Mouse (Mus musculus): ENCODE measurements around the gene Pkd1l1. TPM values are rescaled to one million over a fixed set of nuclear protein-coding genes. Genes with fewer than 3 reads are reported as not detected.

Gene Pkd1l1
- 0.14 and 0.20 TPM in 2 replicates for polyA plus RNA-seq (2014; fragmentation: Nextera tagmentation; extraction: Ambion mirVana)

GRCm38 (mm10) chr11:8973166-8973565 lies at the start of gene Pkd1l1:
Gene Pkd1l1, minus strand, starts transcription at chr11:8973266.
- ATAC-seq (ENCODE audit: low read depth): no peak
- 68% methylated on average over 3 of the region's 3 CpGs for WGBS

GRCm38 (mm10) chr11:9020207-9020606 lies 47.1 kb upstream of the Pkd1l1 start:
- Histone ChIP-seq H3K4me2 (ENCODE audit: low read depth, low read length) (no peak overlapping the region), H3K36me3 (ENCODE audit: control insufficient read depth, insufficient read depth, low read length) (no peaks in the 10 kb centered on the region), H3K4me1 (ENCODE audit: control insufficient read depth, insufficient read depth, low read length) (no peaks in the 10 kb centered on the region), H3K27me3 (ENCODE audit: control insufficient read depth, insufficient read depth, low read length) (no peaks in the 10 kb centered on the region), H3K9me3 (ENCODE audit: control insufficient read depth, low read length) (no peaks in the 10 kb centered on the region), H3K9ac (replicated peaks; ENCODE audit: low read depth, low read length) (no peak overlapping the region), H3K4me3 (ENCODE audit: low read depth, low read length) (no peak overlapping the region), H3K27ac (ENCODE audit: low read depth, low read length) (no peak overlapping the region)
- 93% methylated on average over 5 of the region's 5 CpGs for WGBS
- ATAC-seq (ENCODE audit: low read depth): no peak

More at GRCm38 (mm10) chr11:8973166-8973565, at the start of gene Pkd1l1:
- Histone ChIP-seq H3K9me3 (ENCODE audit: control insufficient read depth, low read length) (no peaks in the 10 kb centered on the region), H3K9ac (replicated peaks; ENCODE audit: low read depth, low read length) (no peak within 1 kb of the TSS), H3K27ac (ENCODE audit: low read depth, low read length) (no peak within 1 kb of the TSS), H3K4me1 (ENCODE audit: control insufficient read depth, insufficient read depth, low read length) (no peaks in the 10 kb centered on the region), H3K27me3 (ENCODE audit: control insufficient read depth, insufficient read depth, low read length) (no peaks in the 10 kb centered on the region), H3K36me3 (ENCODE audit: control insufficient read depth, insufficient read depth, low read length) (no peaks in the 10 kb centered on the region), H3K4me2 (ENCODE audit: low read depth, low read length) (no peak within 1 kb of the TSS), H3K4me3 (ENCODE audit: low read depth, low read length) (no peak within 1 kb of the TSS)

DNA sequence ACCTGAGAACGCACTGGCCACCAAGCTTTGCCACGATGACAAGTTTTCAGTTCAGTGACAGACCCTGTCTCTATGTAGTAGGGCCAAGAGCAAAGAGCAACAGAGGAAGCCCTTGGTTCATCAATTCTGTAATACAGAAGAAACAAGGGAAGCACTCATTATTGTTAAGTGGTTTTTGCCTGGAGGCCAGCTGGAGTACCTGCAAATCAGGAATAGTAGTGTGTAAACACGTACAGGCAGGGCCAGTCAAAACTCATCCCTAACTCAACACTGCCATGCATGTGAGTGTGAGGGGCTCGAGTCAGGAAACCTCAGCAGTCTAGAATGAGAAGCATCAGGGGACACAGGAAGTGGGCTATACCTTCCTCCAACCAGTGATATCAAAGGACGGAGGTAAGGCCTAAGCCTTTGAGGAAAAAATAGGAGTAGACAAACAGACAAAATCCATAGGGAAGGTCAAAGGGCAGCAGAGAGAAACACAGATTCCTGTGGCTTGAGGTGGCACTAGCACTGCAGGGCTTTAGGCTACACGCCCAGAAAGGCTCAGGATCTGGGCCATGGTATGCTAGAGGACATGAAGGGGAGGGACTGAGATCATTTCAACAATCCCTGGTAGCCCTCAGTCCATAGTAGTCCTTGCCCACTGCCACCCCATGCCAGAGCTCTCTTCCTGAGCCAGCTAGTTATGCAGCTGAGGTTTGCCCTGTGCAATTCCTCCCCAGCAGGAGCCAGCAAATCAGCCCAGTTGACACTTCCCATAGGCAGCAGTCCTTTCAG lies 45.6 kb upstream of the Pkd1l1 start:
- Histone ChIP-seq H3K4me2 (ENCODE audit: low read depth, low read length) (no peak overlapping the region), H3K27me3 (ENCODE audit: control insufficient read depth, insufficient read depth, low read length) (no peaks in the 10 kb centered on the region), H3K4me3 (ENCODE audit: low read depth, low read length) (no peak overlapping the region), H3K27ac (ENCODE audit: low read depth, low read length) (no peak overlapping the region), H3K36me3 (ENCODE audit: control insufficient read depth, insufficient read depth, low read length) (no peaks in the 10 kb centered on the region), H3K9me3 (ENCODE audit: control insufficient read depth, low read length) (no peaks in the 10 kb centered on the region), H3K4me1 (ENCODE audit: control insufficient read depth, insufficient read depth, low read length) (no peaks in the 10 kb centered on the region), H3K9ac (replicated peaks; ENCODE audit: low read depth, low read length) (no peak overlapping the region)
- WGBS: 77% methylated on average over 6 of the region's 6 CpGs
- no peak for ATAC-seq (ENCODE audit: low read depth)

GRCm38 (mm10) chr11:9014740-9015139 lies 41.7 kb upstream of the Pkd1l1 start:
- peak; percentile 41; the same call in 1 of the 2 replicates for ATAC-seq (ENCODE audit: low read depth)
- H3K9me3 ChIP-seq (ENCODE audit: control insufficient read depth, low read length): no peaks in the 10 kb centered on the region
- no peaks in the 10 kb centered on the region for H3K27me3 ChIP-seq (ENCODE audit: control insufficient read depth, insufficient read depth, low read length)
- 19% methylated on average over 3 of the region's 3 CpGs for WGBS
- H3K9ac ChIP-seq (replicated peaks; ENCODE audit: low read depth, low read length): no peak overlapping the region
- H3K4me3 ChIP-seq (ENCODE audit: low read depth, low read length): no peak overlapping the region
- no peak overlapping the region for H3K4me2 ChIP-seq (ENCODE audit: low read depth, low read length)
- no peaks in the 10 kb centered on the region for H3K36me3 ChIP-seq (ENCODE audit: control insufficient read depth, insufficient read depth, low read length)
- no peak overlapping the region for H3K27ac ChIP-seq (ENCODE audit: low read depth, low read length)
- H3K4me1 ChIP-seq (ENCODE audit: control insufficient read depth, insufficient read depth, low read length): no peaks in the 10 kb centered on the region

DNA sequence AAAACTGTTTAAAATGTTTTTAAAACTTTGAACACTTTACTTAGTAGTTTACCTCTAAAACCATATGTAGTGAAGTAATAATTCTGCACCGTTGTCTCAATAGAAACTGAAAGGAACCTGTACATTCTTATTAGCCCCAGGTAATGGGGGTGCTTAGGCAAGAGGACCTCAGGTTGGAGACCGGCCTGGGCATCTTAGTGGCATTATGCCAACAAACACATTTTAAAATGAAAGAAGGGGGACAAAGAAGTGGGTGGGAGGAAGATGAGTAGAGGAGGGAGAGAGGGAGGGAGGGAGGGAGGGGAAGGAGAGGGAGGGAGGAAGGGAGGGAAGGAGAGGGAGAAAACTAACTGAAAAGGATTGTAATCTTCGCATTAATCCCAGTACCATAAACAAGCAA lies 38.3 kb upstream of the Pkd1l1 start:
- 0 out of 2 replicates have a peak, but pooled peaks have one; percentile 22 for ATAC-seq (ENCODE audit: low read depth)
- no peaks in the 10 kb centered on the region for H3K27me3 ChIP-seq (ENCODE audit: control insufficient read depth, insufficient read depth, low read length)
- WGBS: 2% methylated on average over 3 of the region's 3 CpGs
- H3K9me3 ChIP-seq (ENCODE audit: control insufficient read depth, low read length): no peaks in the 10 kb centered on the region
- no peak overlapping the region for H3K27ac ChIP-seq (ENCODE audit: low read depth, low read length)
- H3K4me2 ChIP-seq (ENCODE audit: low read depth, low read length): peak overlapping the region; percentile 65
- peak overlapping the region; percentile 70 for H3K4me3 ChIP-seq (ENCODE audit: low read depth, low read length)
- H3K9ac ChIP-seq (replicated peaks; ENCODE audit: low read depth, low read length): peak overlapping the region; percentile 67
- no peaks in the 10 kb centered on the region; the same call in 1 of the 2 replicates for H3K36me3 ChIP-seq (ENCODE audit: control insufficient read depth, insufficient read depth, low read length)
- no peaks in the 10 kb centered on the region for H3K4me1 ChIP-seq (ENCODE audit: control insufficient read depth, insufficient read depth, low read length)

DNA sequence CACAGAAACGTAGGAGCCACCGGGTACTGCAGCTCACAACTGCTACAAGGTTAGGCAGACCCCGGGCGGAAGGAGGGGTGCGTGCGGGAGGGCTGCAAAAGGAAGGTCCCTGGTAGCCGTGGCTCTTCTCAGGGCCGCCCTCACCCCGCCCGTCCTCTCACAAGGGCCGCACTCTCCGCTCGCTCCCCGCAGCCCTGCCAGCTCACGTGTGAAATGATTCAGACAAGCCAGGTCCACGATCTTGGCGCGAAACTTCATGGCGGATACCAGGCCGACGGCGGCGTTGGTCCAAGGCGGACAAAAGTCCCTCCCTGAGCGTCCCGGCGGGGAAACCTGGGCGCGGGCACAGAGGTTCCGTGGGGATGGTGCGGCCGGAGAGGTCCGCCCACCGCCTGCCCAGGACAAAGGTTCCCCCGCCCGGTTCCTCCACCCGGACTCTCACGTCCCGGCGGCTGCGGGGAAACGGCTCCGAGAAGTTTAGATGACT lies 37.8 kb upstream of the Pkd1l1 start, which contains the start of gene Hus1:
TSS of gene Hus1 (minus strand) at position 339 of the 487 bp plus-strand sequence.
- under 1% methylated on average over 43 of the region's 43 CpGs for WGBS
- no peaks in the 10 kb centered on the region for H3K9me3 ChIP-seq (ENCODE audit: control insufficient read depth, low read length)
- no peaks in the 10 kb centered on the region for H3K4me1 ChIP-seq (ENCODE audit: control insufficient read depth, insufficient read depth, low read length)
- H3K4me3 ChIP-seq (ENCODE audit: low read depth, low read length): peak within 1 kb of the TSS; percentile 70
- H3K36me3 ChIP-seq (ENCODE audit: control insufficient read depth, insufficient read depth, low read length): no peaks in the 10 kb centered on the region; the same call in 1 of the 2 replicates
- peak within 1 kb of the TSS; percentile 69 for H3K27ac ChIP-seq (ENCODE audit: low read depth, low read length)
- ATAC-seq (ENCODE audit: low read depth): peak; percentile 93
- peak within 1 kb of the TSS; percentile 67 for H3K9ac ChIP-seq (replicated peaks; ENCODE audit: low read depth, low read length)
- H3K4me2 ChIP-seq (ENCODE audit: low read depth, low read length): peak within 1 kb of the TSS; percentile 65
- no peaks in the 10 kb centered on the region for H3K27me3 ChIP-seq (ENCODE audit: control insufficient read depth, insufficient read depth, low read length)

DNA sequence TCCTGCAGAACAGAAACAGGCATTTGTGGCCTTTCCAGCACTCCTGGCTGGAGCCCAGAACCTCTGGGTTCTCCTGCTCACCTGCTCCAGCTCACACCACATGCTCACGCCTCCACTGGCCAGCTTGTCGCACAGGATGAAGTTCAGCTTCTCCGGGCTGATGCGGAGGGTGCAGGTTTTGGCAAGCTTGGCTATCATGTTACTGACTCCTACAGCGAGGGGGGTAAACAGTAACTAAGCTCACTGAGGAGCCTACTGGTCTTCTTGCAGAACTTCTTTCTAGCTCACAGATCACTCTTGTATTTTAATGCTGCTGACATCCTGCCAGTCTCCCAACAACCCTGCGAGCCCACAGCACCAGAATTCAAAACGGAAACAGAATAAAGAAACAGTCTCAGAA lies 37.4 kb upstream of the Pkd1l1 start:
- peaks cover 4% of the 10 kb centered on the region; the same call in 1 of the 2 replicates for H3K36me3 ChIP-seq (ENCODE audit: control insufficient read depth, insufficient read depth, low read length)
- 0% methylated on average over 7 of the region's 7 CpGs for WGBS
- no peaks in the 10 kb centered on the region for H3K9me3 ChIP-seq (ENCODE audit: control insufficient read depth, low read length)
- peak; percentile 52; the same call in 1 of the 2 replicates for ATAC-seq (ENCODE audit: low read depth)
- no peaks in the 10 kb centered on the region for H3K4me1 ChIP-seq (ENCODE audit: control insufficient read depth, insufficient read depth, low read length)
- H3K4me2 ChIP-seq (ENCODE audit: low read depth, low read length): peak overlapping the region; percentile 65
- peak overlapping the region; percentile 67 for H3K9ac ChIP-seq (replicated peaks; ENCODE audit: low read depth, low read length)
- H3K27me3 ChIP-seq (ENCODE audit: control insufficient read depth, insufficient read depth, low read length): no peaks in the 10 kb centered on the region
- H3K4me3 ChIP-seq (ENCODE audit: low read depth, low read length): peak overlapping the region; percentile 70
- H3K27ac ChIP-seq (ENCODE audit: low read depth, low read length): peak overlapping the region; percentile 69

- WGBS: 94% methylated on average over 5 of the region's 5 CpGs
- H3K27ac ChIP-seq (ENCODE audit: low read depth, low read length): no peak overlapping the region
- peaks cover 13% of the 10 kb centered on the region; the same call in 1 of the 2 replicates for H3K36me3 ChIP-seq (ENCODE audit: control insufficient read depth, insufficient read depth, low read length)
- H3K4me3 ChIP-seq (ENCODE audit: low read depth, low read length): no peak overlapping the region
- no peak overlapping the region for H3K9ac ChIP-seq (replicated peaks; ENCODE audit: low read depth, low read length)
- H3K9me3 ChIP-seq (ENCODE audit: control insufficient read depth, low read length): no peaks in the 10 kb centered on the region
- ATAC-seq (ENCODE audit: low read depth): no peak
- H3K27me3 ChIP-seq (ENCODE audit: control insufficient read depth, insufficient read depth, low read length): no peaks in the 10 kb centered on the region
- H3K4me1 ChIP-seq (ENCODE audit: control insufficient read depth, insufficient read depth, low read length): no peaks in the 10 kb centered on the region
- no peak overlapping the region for H3K4me2 ChIP-seq (ENCODE audit: low read depth, low read length)
Observed at GRCm38 (mm10) chr11:9008761-9009160, 35.7 kb upstream of the Pkd1l1 start.

GRCm38 (mm10) chr11:8988084-8988483 lies 15.0 kb upstream of the Pkd1l1 start:
- no peak for ATAC-seq (ENCODE audit: low read depth)
- no peak overlapping the region for H3K4me2 ChIP-seq (ENCODE audit: low read depth, low read length)
- WGBS: 78% methylated on average over 4 of the region's 4 CpGs

More at GRCm38 (mm10) chr11:8988084-8988483, 15.0 kb upstream of the Pkd1l1 start:
- no peaks in the 10 kb centered on the region for H3K9me3 ChIP-seq (ENCODE audit: control insufficient read depth, low read length)
- no peaks in the 10 kb centered on the region for H3K27me3 ChIP-seq (ENCODE audit: control insufficient read depth, insufficient read depth, low read length)
- no peaks in the 10 kb centered on the region for H3K4me1 ChIP-seq (ENCODE audit: control insufficient read depth, insufficient read depth, low read length)
- no peak overlapping the region for H3K9ac ChIP-seq (replicated peaks; ENCODE audit: low read depth, low read length)
- no peak overlapping the region for H3K4me3 ChIP-seq (ENCODE audit: low read depth, low read length)
- no peak overlapping the region for H3K27ac ChIP-seq (ENCODE audit: low read depth, low read length)
- peaks cover 7% of the 10 kb centered on the region for H3K36me3 ChIP-seq (ENCODE audit: control insufficient read depth, insufficient read depth, low read length)
